8 mouse cellular contexts compared by ENCODE assay signal in genomic region chr16:24393556-24394210, GRCm38 (mm10). TPM values are rescaled to one million over a fixed set of nuclear protein-coding genes. Genes with fewer than 3 reads are reported as not detected.
A peak's percentile ranks its signal among the peaks of the same experiment; 100 is the strongest.
DNase-seq lines count a peak whose midpoint lies in the region; ATAC-seq and TF ChIP-seq lines count a peak whose summit lies in the region.

No protein-coding gene starts in this region.

- no peaks in the 10 kb centered on the region for H3K9me3 ChIP-seq in ES-Bruce4 (replicated peaks; ENCODE audit: control insufficient read depth, insufficient read depth, low read length, poor library complexity, severe bottlenecking)
- no peaks in the 10 kb centered on the region for H3K9me3 ChIP-seq in embryonic facial prominence, embryonic 15.5 days (replicated peaks)
- no peaks in the 10 kb centered on the region for H3K9me3 ChIP-seq in heart, embryonic 16.5 days (replicated peaks; ENCODE audit: control insufficient read depth, low read length)

- H3K27me3 ChIP-seq in ES-Bruce4 (ENCODE audit: control insufficient read depth, insufficient read depth, low read length, poor library complexity, severe bottlenecking) = no peaks in the 10 kb centered on the region
- H3K27me3 ChIP-seq in embryonic facial prominence, embryonic 15.5 days = no peaks in the 10 kb centered on the region
- H3K27me3 ChIP-seq in heart, embryonic 16.5 days (ENCODE audit: control insufficient read depth, insufficient read depth, low read length) = no peaks in the 10 kb centered on the region

- WGBS in embryonic facial prominence, embryonic 15.5 days = under 1% methylated on average over 53 of the region's 76 CpGs
- WGBS in heart, embryonic 16.5 days = under 1% methylated on average over 42 of the region's 76 CpGs
- under 1% methylated on average over 53 of the region's 76 CpGs for WGBS in macrophage (ENCODE audit: missing documents)

- H3K4me3 ChIP-seq in ES-Bruce4 (ENCODE audit: low read depth, low read length) (peak overlapping the region; percentile 70), macrophage (ENCODE audit: inconsistent target) (peak overlapping the region; percentile 51)
- H3K4me3 ChIP-seq in embryonic facial prominence, embryonic 15.5 days (replicated peaks) = peak overlapping the region; percentile 84
- peak overlapping the region; percentile 86 for H3K4me3 ChIP-seq in heart, embryonic 16.5 days (ENCODE audit: low read length)

- peak; percentile 85 for DNase-seq in adrenal gland, postnatal 10 days
- DNase-seq in kidney, postnatal 36 days = peak; percentile 75 to 85
- DNase-seq in spleen, postnatal 14 days (ENCODE audit: low spot score in 2 of 2) = peak; percentile 15 to 24

- no peak for TF ChIP-seq POLR2A in ES-Bruce4 (IDR thresholded peaks at IDR 0.05; ENCODE audit: insufficient read depth, low read length)

- ATAC-seq in embryonic facial prominence, embryonic 15.5 days (ENCODE audit: insufficient number of reproducible peaks, low FRiP score, low TSS enrichment, low read depth) = peak; percentile 77
- peak; percentile 64 for ATAC-seq in heart, embryonic 16.5 days (replicated peaks; ENCODE audit: extremely low read depth, insufficient read depth, low FRiP score)
- ATAC-seq in monocyte, adult 5-6 weeks (replicated peaks; ENCODE audit: insufficient number of reproducible peaks, low FRiP score, low TSS enrichment, poor library complexity, severe bottlenecking) = no peak

- peaks cover 7% of the 10 kb centered on the region for H3K4me1 ChIP-seq in ES-Bruce4 (ENCODE audit: control insufficient read depth, insufficient read depth, low read length)
- H3K4me1 ChIP-seq in embryonic facial prominence, embryonic 15.5 days = peaks cover 41% of the 10 kb centered on the region
- peaks cover 40% of the 10 kb centered on the region for H3K4me1 ChIP-seq in heart, embryonic 16.5 days (ENCODE audit: control insufficient read depth, insufficient read depth, low read length)

- H3K36me3 ChIP-seq in ES-Bruce4 (ENCODE audit: control insufficient read depth, insufficient read depth, low read length, poor library complexity, severe bottlenecking) = no peaks in the 10 kb centered on the region
- no peaks in the 10 kb centered on the region for H3K36me3 ChIP-seq in embryonic facial prominence, embryonic 15.5 days
- H3K36me3 ChIP-seq in heart, embryonic 16.5 days (ENCODE audit: control insufficient read depth, insufficient read depth) = no peaks in the 10 kb centered on the region
- H3K36me3 ChIP-seq in macrophage (ENCODE audit: inconsistent target) = no peaks in the 10 kb centered on the region

- H3K9ac ChIP-seq in ES-Bruce4 (ENCODE audit: low read depth, poor library complexity, severe bottlenecking) = peak overlapping the region; percentile 93
- H3K9ac ChIP-seq in embryonic facial prominence, embryonic 15.5 days = peak overlapping the region; percentile 91
- peak overlapping the region; percentile 90 for H3K9ac ChIP-seq in heart, embryonic 16.5 days (ENCODE audit: low read length)

- H3K79me2 ChIP-seq in macrophage (ENCODE audit: inconsistent target) = peaks cover 48% of the 10 kb centered on the region; the same call in 1 of the 2 replicates

- H3K27ac ChIP-seq in ES-Bruce4 (ENCODE audit: insufficient read depth, low read length) = no peak overlapping the region
- H3K27ac ChIP-seq in embryonic facial prominence, embryonic 15.5 days (replicated peaks) = peak overlapping the region; percentile 99
- H3K27ac ChIP-seq in heart, embryonic 16.5 days (ENCODE audit: low read length) = peak overlapping the region; percentile 97
- peak overlapping the region; percentile 74 for H3K27ac ChIP-seq in macrophage

- no peak for TF ChIP-seq EP300 in ES-Bruce4 (IDR thresholded peaks at IDR 0.05; ENCODE audit: insufficient read depth, low read depth, low read length)

- peak overlapping the region; percentile 71 for H3K4me2 ChIP-seq in embryonic facial prominence, embryonic 15.5 days (replicated peaks)
- peak overlapping the region; percentile 83 for H3K4me2 ChIP-seq in heart, embryonic 16.5 days (ENCODE audit: low read depth, low read length)

- no peak for TF ChIP-seq CTCF in ES-Bruce4 (IDR thresholded peaks at IDR 0.05; ENCODE audit: low read depth, low read length)

RNA-seq across cellular contexts. Expression of gene Lpp, which starts 0.4 kb away (rescaled TPM):
- 48.5 and 49.8 TPM in 2 replicates for polyA plus RNA-seq in ES-Bruce4 (2011; ENCODE audit: insufficient read depth, insufficient read length, low read depth, missing spikeins)
- 10 to 100 TPM; 42.2 to 60.6 TPM for total RNA-seq in adrenal gland, postnatal 10 days (2021)
- polyA plus RNA-seq in embryonic facial prominence, embryonic 15.5 days (2015; fragmentation: Nextera tagmentation; extraction: Ambion mirVana) = 51.4 and 52.8 TPM in 2 replicates
- 42.6 and 46.2 TPM in 2 replicates for polyA plus RNA-seq in heart, embryonic 16.5 days (2015; fragmentation: Nextera tagmentation; extraction: Ambion mirVana)
- 100 to 1,000 TPM in 25 of 26 experiments, 10 to 100 TPM in 1; 97.8 to 182 (median 140) TPM for total RNA-seq in macrophage (2018; cell fraction: chromatin; rRNA removed)
- total RNA-seq in macrophage (2018; cell fraction: cytosol; rRNA removed) = 10 to 100 TPM; 22.5 to 51.4 (median 33.4) TPM
- total RNA-seq in macrophage (2018; cell fraction: nucleus; rRNA removed) = 100 to 1,000 TPM in 8 of 26 experiments, 10 to 100 TPM in 18; 56.1 to 158 (median 91.5) TPM
- polyA plus RNA-seq in macrophage (2018) = 10.4 to 15.7 TPM (median 15.6 TPM) in 3 replicates
- 7.8 to 20.2 TPM (median 8.9 TPM) in 3 replicates for total RNA-seq in monocyte, adult 5-6 weeks (2017)

Comparison
In these comparisons a context has a peak if more than half of its experiments do, and no peak if none do; other contexts are left out.
1. DNase-seq: peak in every context shown above with its lines; median percentile 85 in adrenal gland, postnatal 10 days; 80 in kidney, postnatal 36 days; 20 in spleen, postnatal 14 days.